ENCODE assay signal across 8 mouse cellular contexts in the genomic region with DNA sequence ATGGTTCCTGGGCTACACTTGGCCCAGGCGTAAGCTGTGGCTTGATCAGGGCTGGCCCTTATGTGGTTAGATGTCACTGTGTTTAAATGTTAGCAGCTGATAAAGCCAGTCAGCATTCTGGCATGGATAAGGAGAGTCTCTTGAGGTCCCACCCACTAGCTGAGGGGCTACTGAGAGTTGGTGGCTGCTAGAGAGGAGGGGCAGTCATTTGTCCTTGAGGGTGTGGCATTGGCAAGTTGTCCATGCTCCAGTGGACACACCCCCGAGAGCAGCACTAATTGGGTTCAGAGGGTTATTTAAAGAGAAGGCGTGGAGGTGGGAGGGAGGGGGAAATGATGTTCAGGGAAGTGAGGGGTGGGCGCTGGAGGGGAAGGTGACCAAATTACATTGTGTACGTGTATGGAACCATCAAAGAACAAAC. TPM values are rescaled to one million over a fixed set of nuclear protein-coding genes. Genes with fewer than 3 reads are reported as not detected.
A peak's percentile ranks its signal among the peaks of the same experiment; 100 is the strongest.
DNase-seq lines count a peak whose midpoint lies in the region; ATAC-seq and TF ChIP-seq lines count a peak whose summit lies in the region.
"Had no signal": no experiment of that assay in that cellular context is flagged by ENCODE, and none has a peak within 500 bp of the region (broad histone marks: within the 10 kb centered on the region; RNA-seq: fewer than 3 reads in every experiment).

No protein-coding gene starts in this region.

- H3K9me3 ChIP-seq in hindbrain, embryonic 11.5 days (ENCODE audit: control insufficient read depth, low read length): no peaks in the 10 kb centered on the region
- H3K9me3 ChIP-seq in hindbrain, postnatal 0 days (ENCODE audit: low read length): no peaks in the 10 kb centered on the region
- H3K9me3 ChIP-seq in liver, embryonic 15.5 days (replicated peaks): no peaks in the 10 kb centered on the region

- TF ChIP-seq CTCF in hindbrain, postnatal 0 days (IDR thresholded peaks at IDR 0.05; ENCODE audit: low read depth): no peak

- 35% methylated on average over 5 of the region's 5 CpGs for whole genome bisulfite sequencing in hindbrain, embryonic 11.5 days
- WGBS in hindbrain, postnatal 0 days: 42% methylated on average over 5 of the region's 5 CpGs
- 23% methylated on average over 5 of the region's 5 CpGs for WGBS in liver, embryonic 15.5 days (ENCODE audit: insufficient replicate concordance)

- no peak overlapping the region for H3K4me3 ChIP-seq in hindbrain, embryonic 11.5 days (ENCODE audit: low read depth, low read length)
- no peak overlapping the region for H3K4me3 ChIP-seq in hindbrain, postnatal 0 days (ENCODE audit: low read length)
- H3K4me3 ChIP-seq in liver, embryonic 15.5 days (replicated peaks): peak overlapping the region; percentile 27

- no peak for DNase-seq in hindbrain, embryonic 11.5 days (ENCODE audit: low spot score)
- no peak for DNase-seq in hindbrain, postnatal 0 days (ENCODE audit: low spot score)
- DNase-seq in urinary bladder, postnatal 14 days (ENCODE audit: low spot score): peak; percentile 3
- no peak for DNase-seq in urinary bladder, postnatal 36 days (ENCODE audit: low spot score in 2 of 2)
- no peak for DNase-seq in left cerebral cortex, postnatal 25 days (ENCODE audit: low spot score in 2 of 2)
- DNase-seq in yolk sac, embryonic 10.5 days (ENCODE audit: low spot score): no peak
- DNase-seq: kidney, adult 18-20 months had no signal

- H3K27me3 ChIP-seq in hindbrain, embryonic 11.5 days (ENCODE audit: control insufficient read depth, insufficient read depth, low read length): no peaks in the 10 kb centered on the region
- no peaks in the 10 kb centered on the region for H3K27me3 ChIP-seq in hindbrain, postnatal 0 days (ENCODE audit: insufficient read depth, low read length)
- H3K27me3 ChIP-seq in liver, embryonic 15.5 days: no peaks in the 10 kb centered on the region

- peaks cover 15% of the 10 kb centered on the region for H3K4me1 ChIP-seq in hindbrain, embryonic 11.5 days (replicated peaks; ENCODE audit: control insufficient read depth, insufficient read depth, low read length)
- H3K4me1 ChIP-seq in hindbrain, postnatal 0 days (ENCODE audit: insufficient read depth, low read length): peaks cover 14% of the 10 kb centered on the region; the same call in 1 of the 2 replicates
- peaks cover 99% of the 10 kb centered on the region for H3K4me1 ChIP-seq in liver, embryonic 15.5 days (replicated peaks)

- H3K27ac ChIP-seq in hindbrain, embryonic 11.5 days (ENCODE audit: low read depth, low read length): no peak overlapping the region
- H3K27ac ChIP-seq in hindbrain, postnatal 0 days: no peak overlapping the region
- H3K27ac ChIP-seq in liver, embryonic 15.5 days (replicated peaks): peak overlapping the region; percentile 98

- no peaks in the 10 kb centered on the region for H3K36me3 ChIP-seq in hindbrain, embryonic 11.5 days (ENCODE audit: control insufficient read depth, insufficient read depth, low read length)
- no peaks in the 10 kb centered on the region for H3K36me3 ChIP-seq in hindbrain, postnatal 0 days (ENCODE audit: insufficient read depth, low read length)
- H3K36me3 ChIP-seq in liver, embryonic 15.5 days (replicated peaks): peaks cover 13% of the 10 kb centered on the region; the same call in 1 of the 2 replicates

- intact Hi-C loops in left cerebral cortex, postnatal 25 days (cut with DNase I): loop anchor here (5.0 kb wide), 1 partner anchor 108 kb away; no protein-coding TSS in a partner anchor

- ATAC-seq in hindbrain, embryonic 11.5 days (ENCODE audit: low FRiP score): peak; percentile 34; the same call in 1 of the 2 replicates
- no peak for ATAC-seq in hindbrain, postnatal 0 days
- peak; percentile 92 for ATAC-seq in liver, embryonic 15.5 days (ENCODE audit: insufficient read depth)

- no peak overlapping the region for H3K9ac ChIP-seq in hindbrain, embryonic 11.5 days (ENCODE audit: low read depth, low read length)
- H3K9ac ChIP-seq in hindbrain, postnatal 0 days (replicated peaks; ENCODE audit: low read length): no peak overlapping the region
- H3K9ac ChIP-seq in liver, embryonic 15.5 days: peak overlapping the region; percentile 55

- H3K4me2 ChIP-seq in hindbrain, embryonic 11.5 days (replicated peaks; ENCODE audit: low read depth, low read length): no peak overlapping the region
- H3K4me2 ChIP-seq in hindbrain, postnatal 0 days (ENCODE audit: low read depth, low read length): no peak overlapping the region
- peak overlapping the region; percentile 77 for H3K4me2 ChIP-seq in liver, embryonic 15.5 days

RNA-seq across cellular contexts. Expression of a gene that starts 9.7 kb away (rescaled TPM):
- 9.7 and 12.0 TPM in 2 replicates for polyA plus RNA-seq in hindbrain, embryonic 11.5 days (2014; fragmentation: Nextera tagmentation; extraction: Ambion mirVana)
- total RNA-seq in hindbrain, postnatal 0 days (2014; rRNA removed): 20.3 and 23.2 TPM in 2 replicates
- polyA plus RNA-seq in hindbrain, postnatal 0 days (2015; fragmentation: Nextera tagmentation; extraction: Ambion mirVana): 10.5 and 10.9 TPM in 2 replicates
- polyA plus RNA-seq in liver, embryonic 15.5 days (2015; fragmentation: Nextera tagmentation; extraction: Ambion mirVana): 27.1 and 30.9 TPM in 2 replicates
- 1 to 10 TPM; 6.8 to 7.1 TPM for total RNA-seq in left cerebral cortex, postnatal 25 days (2021)
